Mouse (Mus musculus) heart, embryonic 14.5 days (tissue): ENCODE measurements around the gene Nisch. TPM values are rescaled to one million over a fixed set of nuclear protein-coding genes. Genes with fewer than 3 reads are reported as not detected.

ENCODE experiments used
- ATAC-seq: fragments of 200-750 bp; cut with Nextera tagmentation; 2 replicates; pipeline ENCODE4 v1.8.0; 2017; ENCODE audit warnings: low read depth, moderate TSS enrichment; ENCODE audit not compliant: insufficient number of reproducible peaks, insufficient read depth, low FRiP score
- H3K27ac ChIP-seq, 2 experiments: fragments of 200-500 bp in 1 of 2; fragments of 300-500 bp in 1 of 2; sonication (generic) in 1 of 2; replicated peaks in 1 of 2; 2 replicates each; pipeline ENCODE4 v1.5.1; 2012 to 2014; ENCODE audit warnings: low read depth in 2 of 2, low read length in 2 of 2, control low read depth in 1 of 2, mild to moderate bottlenecking in 1 of 2, mixed read lengths in 1 of 2; ENCODE audit not compliant: control insufficient read depth in 1 of 2, insufficient read depth in 1 of 2
- H3K27me3 ChIP-seq: fragments of 300-500 bp; sonication (generic); 2 replicates; pipeline ENCODE4 v1.6.1; 2014; ENCODE audit warnings: mild to moderate bottlenecking, low read length, control low read depth; ENCODE audit not compliant: control insufficient read depth, insufficient read depth
- H3K36me3 ChIP-seq: fragments of 300-500 bp; sonication (generic); 2 replicates; pipeline ENCODE4 v1.6.1; 2014; ENCODE audit warnings: mild to moderate bottlenecking, control low read depth, low read length, mixed read lengths; ENCODE audit not compliant: control insufficient read depth, insufficient read depth
- H3K4me1 ChIP-seq, 2 experiments: fragments of 200-500 bp in 1 of 2; fragments of 300-500 bp in 1 of 2; sonication (generic) in 1 of 2; 2 replicates each; pipeline ENCODE4 v1.6.1; 2012 to 2014; ENCODE audit warnings: low read length in 2 of 2, control low read depth in 1 of 2, mixed read lengths in 1 of 2; ENCODE audit not compliant: control insufficient read depth in 2 of 2, insufficient read depth in 2 of 2
- H3K4me2 ChIP-seq: fragments of 300-500 bp; sonication (generic); 2 replicates; pipeline ENCODE4 v1.6.1; 2014; ENCODE audit warnings: mild to moderate bottlenecking, low read length
- H3K4me3 ChIP-seq, 2 experiments: fragments of 200-500 bp in 1 of 2; fragments of 300-500 bp in 1 of 2; sonication (generic) in 1 of 2; 2 replicates each; pipeline ENCODE4 v1.5.1; 2012 to 2014; ENCODE audit warnings: low read length in 2 of 2, mild to moderate bottlenecking in 2 of 2, control low read depth in 1 of 2, low read depth in 1 of 2, moderate library complexity in 1 of 2; ENCODE audit not compliant: control insufficient read depth in 1 of 2, insufficient read depth in 1 of 2
- H3K9ac ChIP-seq: fragments of 300-500 bp; sonication (generic); 2 replicates; pipeline ENCODE4 v1.6.1; 2014; ENCODE audit warnings: mild to moderate bottlenecking, low read length
- H3K9me3 ChIP-seq: fragments of 300-500 bp; sonication (generic); 2 replicates; pipeline ENCODE4 v1.6.1; 2016; ENCODE audit warnings: low read length, control low read depth; ENCODE audit not compliant: control insufficient read depth
- WGBS: fragments of 180-500 bp; shearing (Covaris S2); extraction: QIAGEN DNeasy Blood & Tissue Kit; methylation state at CpG from one replicate; pipeline ENCODE4 v1.1.7; 2014; 5-methylcytosine and 5-hydroxymethylcytosine counted together
- polyA plus RNA-seq: library from polyadenylated mRNA; unstranded; fragments of >200 nt; fragmentation: Nextera tagmentation; extraction: Ambion mirVana; gene quantifications from 2 replicates; pipeline ENCODE4 v1.2.1, GENCODE M21; 2014

Nisch gene
- polyA plus RNA-seq, 1 experiment from 2014 or later = 308 TPM

GRCm38 (mm10) chr14:31164067-31164466 is 52.7 kb downstream of the Nisch start:
- 29% methylated on average over 8 of the region's 8 CpGs for WGBS
- peaks cover 16 to 38% of the 10 kb centered on the region in 2 experiments for H3K4me1 ChIP-seq
- 0 out of 2 replicates have a peak overlapping the region, but pooled peaks have one; percentile 2 for H3K9ac ChIP-seq

GRCm38 (mm10) chr14:31161638-31162037 is 55.1 kb downstream of the Nisch start:
- Histone ChIP-seq H3K4me1 (peaks cover 16 to 38% of the 10 kb centered on the region in 2 experiments), H3K27me3 (no peaks in the 10 kb centered on the region), H3K4me3 (no peak overlapping the region), H3K9me3 (no peaks in the 10 kb centered on the region), H3K36me3 (peaks cover 12% of the 10 kb centered on the region), H3K27ac (no peak overlapping the region), H3K4me2 (no peak overlapping the region), H3K9ac (no peak overlapping the region)
- WGBS = 88% methylated on average over 10 of the region's 10 CpGs
- ATAC-seq = no peak

More at GRCm38 (mm10) chr14:31164067-31164466, 52.7 kb downstream of the Nisch start:
- Histone ChIP-seq H3K9me3 (no peaks in the 10 kb centered on the region), H3K4me2 (peak overlapping the region; percentile 16; the same call in 1 of the 2 replicates), H3K27me3 (no peaks in the 10 kb centered on the region), H3K27ac (peak overlapping the region; percentile 47 to 53; a peak in 3 of 4 replicates), H3K36me3 (peaks cover 12% of the 10 kb centered on the region), H3K4me3 (no peak overlapping the region)
- 0 out of 2 replicates have a peak, but pooled peaks have one; percentile 20 for ATAC-seq

GRCm38 (mm10) chr14:31161191-31161590 is 55.6 kb downstream of the Nisch start:
- WGBS = 86% methylated on average over 7 of the region's 7 CpGs
- no peak for ATAC-seq
- Histone ChIP-seq H3K4me3 (no peak overlapping the region), H3K9ac (no peak overlapping the region), H3K4me1 (peaks cover 14 to 33% of the 10 kb centered on the region in 2 experiments), H3K27me3 (no peaks in the 10 kb centered on the region), H3K9me3 (no peaks in the 10 kb centered on the region), H3K4me2 (no peak overlapping the region), H3K36me3 (peaks cover 12% of the 10 kb centered on the region), H3K27ac (no peak overlapping the region)

GRCm38 (mm10) chr14:31160196-31161150 is 56.3 kb downstream of the Nisch start:
- peaks cover 12% of the 10 kb centered on the region for H3K36me3 ChIP-seq
- peak overlapping the region; percentile 3; the same call in 1 of the 2 replicates for H3K4me2 ChIP-seq
- no peak overlapping the region for H3K27ac ChIP-seq
- H3K4me3 ChIP-seq = no peak overlapping the region
- H3K4me1 ChIP-seq = peaks cover 12 to 31% of the 10 kb centered on the region in 2 experiments
- H3K9me3 ChIP-seq = no peaks in the 10 kb centered on the region
- no peak for ATAC-seq
- H3K27me3 ChIP-seq = no peaks in the 10 kb centered on the region
- WGBS = 55% methylated on average over 27 of the region's 27 CpGs
- H3K9ac ChIP-seq = no peak overlapping the region

GRCm38 (mm10) chr14:31145694-31146093 is 71.1 kb downstream of the Nisch start:
- Histone ChIP-seq H3K9me3 (0 out of 2 replicates have a peak, but pooled peaks cover 3% of the 10 kb centered on the region), H3K4me1 (no peaks in the 10 kb centered on the region), H3K4me3 (no peak overlapping the region), H3K27ac (no peak overlapping the region), H3K4me2 (no peak overlapping the region), H3K27me3 (no peaks in the 10 kb centered on the region), H3K9ac (no peak overlapping the region), H3K36me3 (peaks cover 38% of the 10 kb centered on the region)
- no peak for ATAC-seq
- 88% methylated on average over 11 of the region's 11 CpGs for WGBS

- H3K36me3 ChIP-seq = peaks cover 67% of the 10 kb centered on the region
- H3K4me2 ChIP-seq = no peak overlapping the region
Measured at GRCm38 (mm10) chr14:31141011-31141410, 75.7 kb downstream of the Nisch start.

GRCm38 (mm10) chr14:31140141-31140540 is 76.6 kb downstream of the Nisch start:
- 86% methylated on average over 15 of the region's 15 CpGs for WGBS
- Histone ChIP-seq H3K36me3 (peaks cover 75% of the 10 kb centered on the region), H3K27me3 (no peaks in the 10 kb centered on the region), H3K9ac (no peak overlapping the region), H3K27ac (no peak overlapping the region), H3K4me1 (no peaks in the 10 kb centered on the region), H3K4me2 (no peak overlapping the region), H3K9me3 (0 out of 2 replicates have a peak, but pooled peaks cover 3% of the 10 kb centered on the region), H3K4me3 (no peak overlapping the region)
- ATAC-seq = no peak

More at GRCm38 (mm10) chr14:31141011-31141410, 75.7 kb downstream of the Nisch start:
- Histone ChIP-seq H3K27ac (no peak overlapping the region), H3K9me3 (0 out of 2 replicates have a peak, but pooled peaks cover 3% of the 10 kb centered on the region), H3K4me3 (no peak overlapping the region), H3K27me3 (no peaks in the 10 kb centered on the region), H3K9ac (no peak overlapping the region), H3K4me1 (no peaks in the 10 kb centered on the region)
- 93% methylated on average over 14 of the region's 14 CpGs for WGBS
- no peak for ATAC-seq
